Mouse (Mus musculus): ENCODE data around the gene Thop1.
"Not testable (repeated sequence)": the region's sequence is repeated elsewhere in the genome, so short reads cannot be mapped to it uniquely, and the experiment has no call there.

Thop1 gene

GRCm38 (mm10) chr10:81069836-81070235, at the start of gene Thop1:
TSS of gene Thop1 (plus strand) at chr10:81070035.
- peak; percentile 97 to 98 for DNase-seq

GRCm38 (mm10) chr10:81020207-81020606, 49.6 kb upstream of the Thop1 start:
- DNase-seq = no peak

- DNase-seq = peak in 1 of 2 experiments; percentile 55
Measured at GRCm38 (mm10) chr10:81021547-81022110, 48.2 kb upstream of the Thop1 start.

GRCm38 (mm10) chr10:81022744-81023143, 47.1 kb upstream of the Thop1 start:
- DNase-seq = peak in 1 of 2 experiments; percentile 59

GRCm38 (mm10) chr10:81024346-81024937, 45.4 kb upstream of the Thop1 start:
- DNase-seq = peak in 1 of 2 experiments; percentile 38

- peak; percentile 68 to 74 for DNase-seq
Measured at GRCm38 (mm10) chr10:81025047-81025621, 44.7 kb upstream of the Thop1 start.

- DNase-seq = no peak
Measured at GRCm38 (mm10) chr10:81025639-81026275, 44.1 kb upstream of the Thop1 start, which contains the start of gene Diras1. TSS of gene Diras1 (minus strand) at chr10:81025662.

GRCm38 (mm10) chr10:81026857-81027256, 43.0 kb upstream of the Thop1 start:
- DNase-seq = peak; percentile 47 to 62

- DNase-seq = peak; percentile 86 to 88
Measured at GRCm38 (mm10) chr10:81027331-81027730, 42.5 kb upstream of the Thop1 start.

GRCm38 (mm10) chr10:81028219-81028618, 41.6 kb upstream of the Thop1 start:
- DNase-seq = no peak

GRCm38 (mm10) chr10:81029031-81029430, 40.8 kb upstream of the Thop1 start:
- DNase-seq = peak in 1 of 2 experiments; percentile 64

- no peak for DNase-seq
Measured at GRCm38 (mm10) chr10:81033586-81033985, 36.2 kb upstream of the Thop1 start.

GRCm38 (mm10) chr10:81036251-81036650, 33.6 kb upstream of the Thop1 start:
- peak in 1 of 2 experiments; percentile 65 for DNase-seq

- DNase-seq = peak; percentile 100
Measured at GRCm38 (mm10) chr10:81036988-81037580, 32.8 kb upstream of the Thop1 start, which contains the start of gene Slc39a3. TSS of gene Slc39a3 (minus strand) at chr10:81037426.

- DNase-seq = peak; percentile 82 to 89
Measured at GRCm38 (mm10) chr10:81041458-81042175, 28.2 kb upstream of the Thop1 start.

GRCm38 (mm10) chr10:81045246-81045645, 24.6 kb upstream of the Thop1 start:
- not testable (repeated sequence) for DNase-seq

GRCm38 (mm10) chr10:81050645-81051044, 19.2 kb upstream of the Thop1 start:
- peak in 1 of 2 experiments; percentile 54 for DNase-seq

GRCm38 (mm10) chr10:81051133-81051532, 18.7 kb upstream of the Thop1 start:
- no peak for DNase-seq

GRCm38 (mm10) chr10:81052577-81052976, 17.3 kb upstream of the Thop1 start:
- DNase-seq = no peak

GRCm38 (mm10) chr10:81055169-81055568, 14.7 kb upstream of the Thop1 start:
- DNase-seq = no peak

GRCm38 (mm10) chr10:81055802-81056340, 14.0 kb upstream of the Thop1 start:
- DNase-seq = not testable (repeated sequence)

All from cerebellum, postnatal 25 days (tissue).